Mouse (Mus musculus): ENCODE results near the gene Pop7.

DNA sequence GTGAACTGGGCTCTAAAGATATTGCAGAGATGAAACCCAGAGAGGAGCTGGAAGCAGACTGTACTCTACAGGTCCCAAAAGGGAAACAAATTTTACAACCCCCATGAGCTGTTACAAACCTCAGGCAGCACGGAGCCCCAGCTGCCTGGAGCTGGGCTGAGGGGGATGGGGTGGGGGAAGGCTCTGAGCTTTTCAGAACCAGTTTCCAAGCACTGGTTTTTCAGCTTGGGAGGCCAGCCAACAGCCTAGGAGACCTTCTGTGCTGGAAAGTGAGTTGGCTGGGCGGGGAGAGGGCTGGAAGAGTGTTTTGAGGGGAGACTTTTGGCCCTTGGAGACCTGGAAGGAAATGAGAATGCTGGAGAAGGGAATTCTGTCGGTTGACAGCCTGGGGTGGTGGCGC, 10.8 kb downstream of the Pop7 start:
- no peak for TF ChIP-seq CTCF (IDR thresholded peaks at IDR 0.05; ENCODE audit: extremely low read depth, insufficient read length, insufficient replicate concordance, low read depth, low read length)
- no peak for TF ChIP-seq POLR2A (IDR thresholded peaks at IDR 0.05; ENCODE audit: low read depth, low read length)

Measured in small intestine, adult 2 months (tissue).